Mouse (Mus musculus): ENCODE measurements around the gene Pkig.
A peak's percentile ranks its signal among the peaks of the same experiment; 100 is the strongest.
"Not testable (repeated sequence)": the region's sequence is repeated elsewhere in the genome, so short reads cannot be mapped to it uniquely, and the experiment has no call there.

The Pkig gene

GRCm38 (mm10) chr2:163685761-163686200 is 27.6 kb downstream of the Pkig start:
- peak; percentile 59 for DNase-seq

DNA sequence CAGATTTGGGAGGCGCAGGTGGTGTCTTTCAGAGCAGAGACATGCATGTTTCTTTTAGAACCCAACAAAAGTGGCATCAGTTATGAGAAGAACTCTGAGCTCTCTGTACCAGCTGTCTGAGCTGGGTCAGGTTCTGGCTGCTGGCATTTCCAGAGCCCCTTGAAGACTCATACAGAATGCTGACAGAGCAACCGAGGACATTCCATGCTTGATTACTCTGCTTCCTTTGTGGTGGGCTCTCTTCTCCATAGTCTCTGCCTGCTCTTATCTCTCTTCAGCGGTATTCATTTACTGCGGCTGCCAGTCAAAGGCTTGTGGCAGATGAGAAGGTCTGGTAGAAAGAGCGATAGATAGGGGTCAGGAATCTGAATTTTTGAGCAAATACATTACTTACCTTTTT is 28.0 kb downstream of the Pkig start:
- DNase-seq: no peak

DNA sequence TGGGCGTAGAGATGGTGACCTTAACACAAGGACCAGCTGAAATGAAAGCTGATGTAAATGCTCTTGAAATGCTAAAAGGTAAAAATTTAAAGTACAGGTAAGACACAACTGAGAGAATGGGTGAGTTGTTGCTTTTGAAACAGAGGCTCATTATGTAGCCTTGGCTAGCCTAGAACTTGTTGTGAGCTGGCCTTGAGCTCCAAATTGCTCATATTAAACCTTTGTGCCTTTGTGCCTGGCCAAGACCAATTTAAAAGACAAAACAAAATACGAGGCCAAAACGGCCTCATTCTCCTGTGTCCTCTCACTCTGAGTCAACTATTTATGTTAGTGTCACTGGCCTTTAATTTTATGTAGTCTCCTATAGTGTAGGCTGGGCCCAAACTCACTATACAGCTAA is 28.7 kb downstream of the Pkig start:
- DNase-seq: no peak

DNA sequence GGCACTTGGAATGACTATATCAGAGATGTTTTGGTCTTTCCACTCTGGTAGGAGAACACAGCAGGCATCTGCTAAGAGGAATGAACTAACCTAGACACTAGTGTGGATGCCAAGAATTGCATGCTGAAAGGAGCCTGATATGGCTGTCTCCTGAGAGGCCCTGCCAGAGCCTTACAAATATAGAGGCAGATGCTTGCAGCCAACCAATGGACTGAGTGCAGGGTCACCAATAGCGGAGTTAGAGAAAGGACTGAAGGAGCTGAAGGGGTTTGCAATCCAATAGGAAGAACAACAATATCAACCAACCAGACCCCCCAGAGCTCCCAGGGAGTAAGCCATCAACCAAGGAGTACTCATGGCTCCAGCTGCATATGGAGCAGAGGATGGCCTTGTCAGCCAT is 30.2 kb downstream of the Pkig start:
- DNase-seq: not testable (repeated sequence)

DNA sequence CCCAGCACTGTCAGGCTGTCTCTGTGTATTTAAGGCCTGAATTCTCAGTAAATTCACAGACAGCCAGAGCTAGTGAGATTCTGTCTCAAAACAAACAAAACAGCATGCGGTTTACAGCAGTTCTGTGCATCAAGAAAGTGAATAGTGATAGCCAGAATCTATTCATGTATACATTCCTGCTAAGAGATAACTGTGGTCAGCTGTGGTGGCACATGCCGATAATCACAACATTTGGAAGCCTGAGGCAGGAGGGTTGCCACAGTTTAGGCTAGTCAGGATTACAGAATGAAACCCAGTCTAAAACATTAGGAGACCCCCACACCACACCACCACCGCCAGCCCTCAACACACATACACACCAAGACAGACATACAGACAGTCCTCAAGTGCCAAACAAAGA is 31.6 kb downstream of the Pkig start:
- DNase-seq: no peak

- DNase-seq: no peak
These were observed 32.5 kb downstream of the Pkig start for GRCm38 (mm10) chr2:163690409-163691304.

DNA sequence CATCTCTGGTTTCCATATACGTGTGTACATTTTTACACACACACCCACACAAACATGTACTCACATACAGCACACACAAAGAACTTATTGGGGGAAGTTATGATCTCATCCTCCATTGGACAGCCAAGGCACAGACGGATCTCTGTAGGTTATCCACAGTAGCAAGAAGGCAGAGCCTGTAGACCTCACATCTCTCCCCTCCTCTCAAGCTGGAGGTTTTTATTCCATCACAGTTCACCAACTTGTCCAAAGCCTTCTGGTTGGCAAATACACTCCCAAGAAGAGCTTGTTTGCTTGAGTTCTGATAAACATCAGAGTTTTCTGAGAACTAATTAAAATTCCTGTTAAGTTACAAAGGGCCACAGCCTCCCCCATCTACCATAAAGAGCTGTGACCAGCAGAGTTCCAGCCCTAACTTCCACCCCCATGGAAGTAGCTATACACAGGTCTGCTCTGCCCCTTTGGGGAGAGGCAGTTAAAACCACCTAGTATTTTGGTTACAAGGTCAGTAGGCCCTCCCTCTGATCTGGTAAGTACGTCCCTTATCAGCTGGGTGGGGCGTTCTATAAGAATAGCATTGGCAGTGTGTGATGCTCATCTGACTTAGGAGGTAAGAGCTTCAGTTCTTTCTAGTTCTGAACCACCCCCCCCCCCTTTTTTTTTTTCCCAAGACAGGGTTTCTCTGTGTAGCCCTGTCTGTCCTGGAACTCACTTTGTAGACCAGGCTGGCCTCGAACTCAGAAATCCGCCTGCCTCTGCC is 33.8 kb downstream of the Pkig start:
- DNase-seq: no peak

DNA sequence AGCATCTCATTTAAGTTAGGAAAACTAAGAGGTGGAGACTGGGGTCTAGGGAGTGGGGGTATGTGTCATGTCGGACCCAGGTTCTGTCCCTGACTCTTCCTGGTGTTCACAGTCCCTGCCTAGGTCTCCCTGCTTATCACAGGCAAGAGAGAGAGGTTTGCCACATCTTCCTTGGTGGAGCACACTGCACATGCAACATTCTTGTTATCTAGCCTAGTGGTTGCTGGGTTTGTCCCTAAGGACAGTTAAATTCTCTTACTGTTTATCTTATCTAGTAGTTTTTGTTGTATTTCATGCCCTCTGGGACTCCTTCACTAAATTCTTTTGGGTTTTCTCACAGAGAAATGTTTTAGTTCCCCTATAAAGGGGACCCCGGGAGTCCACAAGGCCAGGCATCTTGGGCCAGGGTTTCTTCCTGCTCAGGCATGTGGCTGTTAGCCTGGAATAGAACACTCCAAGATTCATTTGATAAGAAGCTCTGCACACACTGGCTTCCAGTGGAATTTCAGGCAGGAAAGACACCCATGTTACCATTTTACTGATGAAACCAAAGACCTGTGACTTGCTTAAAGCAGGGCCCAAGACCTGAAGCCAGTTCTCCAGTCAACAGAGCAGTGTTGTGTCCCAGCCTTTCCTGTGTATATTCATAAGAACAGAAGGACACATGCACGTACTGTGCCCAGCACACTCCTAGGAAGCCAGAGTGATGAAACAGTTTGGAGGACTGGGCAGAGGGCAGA is 34.9 kb downstream of the Pkig start:
- DNase-seq: no peak

- no peak for DNase-seq
These were observed 35.6 kb downstream of the Pkig start for GRCm38 (mm10) chr2:163693716-163694314.

DNA sequence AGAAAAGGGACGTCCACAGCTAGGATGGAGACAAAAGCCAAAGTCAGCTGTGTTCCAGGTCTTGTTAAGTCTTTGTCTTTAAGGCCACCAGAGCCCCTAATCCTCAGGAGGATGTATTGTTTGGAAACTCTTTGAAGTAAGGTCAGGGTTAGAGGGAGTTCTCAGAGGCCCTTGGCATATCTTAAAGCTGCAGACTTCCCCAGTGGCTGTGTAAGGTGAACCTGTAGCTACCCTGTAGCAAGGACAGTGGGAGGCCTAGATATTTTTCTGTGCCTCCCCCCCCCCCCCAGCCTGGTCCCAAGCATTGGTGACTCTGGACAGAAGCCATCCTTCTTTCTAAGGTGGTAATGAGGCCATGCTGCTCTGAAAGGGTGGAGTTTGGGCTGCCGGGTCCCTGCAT is 38.6 kb downstream of the Pkig start:
- no peak for DNase-seq

GRCm38 (mm10) chr2:163697764-163698480 is 39.7 kb downstream of the Pkig start:
- DNase-seq: no peak

DNA sequence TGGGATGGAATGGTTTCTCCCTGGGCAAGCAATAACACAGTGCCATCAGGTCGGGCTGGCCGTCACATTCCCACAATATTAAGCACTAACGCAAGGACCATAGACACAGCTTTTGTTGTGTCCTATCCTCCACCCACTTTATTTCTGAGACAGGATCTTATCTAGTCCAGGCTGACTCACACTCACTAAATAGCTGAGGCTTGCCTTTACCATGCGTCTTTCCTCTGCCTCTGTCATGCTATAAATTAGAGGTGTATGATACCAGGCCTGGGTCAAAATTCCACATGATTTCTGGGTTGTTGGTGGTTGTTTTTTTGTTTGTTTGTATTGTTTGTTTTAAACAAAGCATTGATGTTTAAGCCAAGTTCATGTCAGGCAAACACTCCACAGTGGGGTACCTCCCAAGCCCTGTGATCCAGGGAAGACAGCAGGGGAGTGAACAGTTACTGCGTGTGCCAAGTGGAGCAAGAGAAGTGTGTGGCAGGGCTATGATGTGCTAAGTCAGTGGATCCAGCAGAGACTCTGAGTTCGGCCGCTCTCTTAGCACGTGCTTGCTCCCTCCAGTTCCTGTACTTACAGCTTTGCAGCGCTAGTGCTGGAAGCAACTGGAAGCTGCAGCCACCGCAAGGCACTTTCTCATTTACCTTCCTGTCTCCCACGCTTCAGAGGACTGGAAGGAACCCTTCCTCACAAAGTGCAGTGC is 41.0 kb downstream of the Pkig start:
- DNase-seq: no peak

GRCm38 (mm10) chr2:163702431-163702830 is 44.2 kb downstream of the Pkig start:
- DNase-seq: no peak

GRCm38 (mm10) chr2:163702921-163703320 is 44.7 kb downstream of the Pkig start:
- no peak for DNase-seq

DNA sequence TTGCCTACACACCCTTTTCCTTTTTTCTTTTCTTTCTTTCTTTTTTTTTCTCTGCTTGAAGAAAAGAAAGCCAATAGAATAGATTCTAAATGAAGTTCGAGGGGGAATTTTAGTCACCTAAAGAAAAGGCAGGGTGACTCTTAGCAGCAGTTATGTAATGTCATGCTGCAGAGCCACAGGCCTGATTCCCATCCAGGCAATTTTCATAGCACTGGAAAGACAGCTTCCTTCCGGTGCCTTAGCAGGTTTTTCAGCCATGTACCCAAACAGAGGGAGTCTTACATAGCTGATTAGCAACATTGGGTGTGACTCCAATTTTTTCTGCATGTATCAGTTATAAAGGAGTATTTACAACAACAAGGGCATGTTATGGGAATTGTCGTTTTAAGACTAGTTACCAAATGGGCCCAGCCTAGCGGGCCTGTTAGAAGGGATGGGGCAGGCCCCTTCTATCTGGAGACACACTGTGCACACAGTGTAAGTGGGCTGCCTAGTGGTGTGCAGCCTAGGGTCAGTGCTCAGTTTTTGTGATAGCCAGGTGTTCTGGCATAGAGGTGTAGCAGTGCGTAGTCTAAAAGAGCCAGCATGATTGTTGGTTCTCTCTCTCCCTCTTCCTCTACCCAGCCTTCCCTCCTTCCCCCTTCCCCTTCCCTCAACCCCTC is 45.5 kb downstream of the Pkig start:
- DNase-seq: no peak

- DNase-seq: no peak
These were observed 50.1 kb downstream of the Pkig start for GRCm38 (mm10) chr2:163708321-163708720.

- no peak for DNase-seq
These were observed 50.6 kb downstream of the Pkig start for GRCm38 (mm10) chr2:163708763-163709250.

GRCm38 (mm10) chr2:163710000-163710399 is 51.8 kb downstream of the Pkig start:
- no peak for DNase-seq

DNA sequence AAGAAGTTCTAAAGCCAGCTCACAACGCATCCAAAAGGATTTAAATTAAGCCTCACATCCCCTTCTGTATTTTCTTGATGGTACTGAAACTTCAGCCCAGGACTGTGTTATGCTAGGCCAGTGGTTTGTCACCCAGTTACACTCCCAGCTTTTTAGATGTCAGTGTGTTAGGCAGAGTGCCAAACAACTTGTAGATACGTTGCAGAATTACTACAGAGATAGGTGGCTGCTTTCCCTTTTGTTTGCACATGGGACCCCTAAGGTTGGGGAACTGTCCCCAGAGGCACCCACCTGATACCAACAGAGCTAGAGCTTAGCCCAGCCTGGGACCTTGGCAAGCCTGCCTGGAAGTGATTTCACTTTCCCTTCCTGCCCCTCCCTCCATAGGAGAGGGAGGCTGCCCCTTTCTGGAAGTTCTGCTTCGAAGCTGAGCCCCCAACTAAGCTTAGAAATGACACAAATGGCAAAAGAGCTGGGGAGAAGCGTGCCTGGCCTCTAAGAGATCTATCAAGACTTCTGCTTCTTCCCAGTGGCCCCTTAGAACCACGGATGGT is 52.5 kb downstream of the Pkig start:
- no peak for DNase-seq

- DNase-seq: no peak
These were observed 53.2 kb downstream of the Pkig start for GRCm38 (mm10) chr2:163711368-163711868.
